Mouse (Mus musculus): ENCODE results near the gene Ccdc136.

Ccdc136 gene

DNA sequence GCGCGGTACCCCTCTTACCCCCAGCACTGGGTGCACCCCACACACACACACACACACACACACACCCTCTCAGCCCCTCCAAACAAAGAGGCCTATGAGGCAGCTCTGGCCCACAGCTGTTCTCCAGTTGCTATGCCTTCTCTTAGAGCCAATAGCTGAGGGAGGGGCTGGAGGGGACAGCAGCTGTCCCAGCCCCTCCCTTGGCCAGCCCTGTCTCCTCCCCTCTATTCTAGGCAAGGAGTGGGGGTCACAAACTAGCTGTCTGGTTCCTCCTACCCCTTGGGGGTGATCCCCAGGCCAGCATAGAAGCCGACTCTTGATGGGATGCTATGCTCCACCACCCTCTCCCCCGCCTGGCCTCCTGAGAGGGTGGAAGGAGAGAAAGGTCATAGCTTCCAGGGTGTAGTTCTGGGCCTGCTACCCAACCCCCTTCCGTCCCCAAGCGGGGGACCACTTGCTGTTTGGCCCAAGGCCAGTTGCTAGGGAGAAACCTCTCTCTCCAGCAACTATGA, 39.9 kb downstream of the Ccdc136 start:
- peak; percentile 53 for DNase-seq (ENCODE audit: extremely low spot score, low spot score)

DNA sequence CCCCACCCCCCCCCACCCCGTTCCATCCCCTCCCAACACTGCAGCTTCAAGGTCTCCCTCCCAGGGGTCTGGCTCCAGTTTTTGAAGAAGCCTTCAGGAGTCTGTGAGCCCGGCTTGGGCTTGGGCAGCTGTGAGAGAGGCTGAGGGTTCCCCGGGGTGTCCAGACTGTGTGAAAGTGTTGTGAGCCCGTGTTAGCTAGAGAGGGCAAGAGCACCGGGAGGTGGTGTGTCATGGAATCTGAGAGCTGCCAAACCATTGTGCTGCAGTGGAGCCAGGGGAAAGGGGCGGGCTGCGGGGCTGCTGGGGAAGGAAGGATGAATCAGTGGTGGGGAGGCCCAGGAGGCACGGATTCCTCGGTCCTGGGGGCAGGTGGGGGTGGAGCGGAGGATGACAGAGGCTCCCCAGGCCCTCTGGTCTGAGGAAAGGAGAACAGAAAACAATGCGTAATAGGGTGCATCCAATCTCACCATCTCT, 40.4 kb downstream of the Ccdc136 start:
- DNase-seq (ENCODE audit: extremely low spot score, low spot score): no peak

DNA sequence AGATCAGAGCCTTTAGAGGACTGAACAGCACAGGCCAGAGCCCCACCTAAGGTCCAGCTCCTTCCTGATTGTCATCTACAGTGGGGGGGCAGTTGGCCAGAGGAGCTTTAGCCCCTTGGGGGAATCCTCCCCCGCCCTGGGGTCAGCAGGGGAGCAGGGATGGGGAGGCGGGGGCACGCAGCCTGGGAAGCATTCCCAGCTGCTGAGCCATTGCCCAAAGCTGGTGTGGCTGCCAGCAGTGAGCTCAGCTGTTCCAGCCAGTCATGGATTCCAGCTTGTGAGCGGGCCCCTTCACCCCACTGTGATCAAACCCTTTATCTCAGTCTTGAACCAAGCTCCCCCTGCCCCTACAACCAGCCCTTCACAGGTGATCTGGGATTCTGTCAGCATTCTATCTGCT, 43.1 kb downstream of the Ccdc136 start:
- no peak for DNase-seq (ENCODE audit: extremely low spot score, low spot score)

DNA sequence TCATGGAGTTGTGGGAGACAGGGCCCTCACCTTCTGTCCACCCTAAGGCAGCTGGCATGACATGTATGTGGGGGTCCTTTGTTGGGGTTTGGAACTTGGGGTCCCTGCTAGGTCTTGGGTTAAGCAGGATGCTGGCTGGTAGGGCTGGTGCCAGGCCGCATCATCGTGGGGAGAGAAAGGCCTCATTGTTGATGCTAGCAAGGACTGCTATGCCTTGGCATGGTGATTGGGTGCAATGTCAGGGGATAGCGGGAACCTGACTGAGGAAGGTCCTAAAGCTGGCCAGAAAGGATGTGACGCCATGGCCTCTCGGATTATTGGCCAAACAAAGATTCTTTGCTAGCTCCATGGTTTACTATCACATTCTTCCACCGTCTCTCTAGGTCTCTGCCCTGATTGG, 43.7 kb downstream of the Ccdc136 start:
- DNase-seq (ENCODE audit: extremely low spot score, low spot score): no peak

- peak; percentile 49 for DNase-seq (ENCODE audit: extremely low spot score, low spot score)
Measured at GRCm38 (mm10) chr6:29444773-29445172, 48.7 kb downstream of the Ccdc136 start.

GRCm38 (mm10) chr6:29445354-29445753, 49.2 kb downstream of the Ccdc136 start:
- no peak for DNase-seq (ENCODE audit: extremely low spot score, low spot score)

GRCm38 (mm10) chr6:29449858-29450257, 53.7 kb downstream of the Ccdc136 start:
- DNase-seq (ENCODE audit: extremely low spot score, low spot score): no peak

- DNase-seq (ENCODE audit: extremely low spot score, low spot score): no peak
Measured at GRCm38 (mm10) chr6:29450667-29451066, 54.6 kb downstream of the Ccdc136 start.

DNA sequence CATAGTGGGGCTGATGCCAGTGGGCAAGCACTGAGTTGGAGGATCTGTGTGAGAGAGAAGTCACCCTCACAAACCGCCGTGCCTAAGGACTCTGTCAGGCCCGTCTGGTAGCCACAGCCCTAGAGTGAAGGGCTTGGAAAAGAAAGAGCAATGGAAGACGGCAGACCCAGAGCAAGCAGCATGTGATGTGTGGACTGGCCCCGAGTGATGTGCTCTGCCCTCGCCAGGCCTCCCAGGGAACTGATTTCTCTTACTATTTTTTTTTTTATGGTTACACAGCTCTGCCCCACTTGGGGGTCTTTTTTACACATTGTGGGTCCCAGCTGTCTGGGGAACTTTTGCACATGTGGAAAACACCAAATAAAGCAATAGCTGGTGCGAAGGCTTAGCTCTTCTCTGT, 65.4 kb downstream of the Ccdc136 start:
- DNase-seq (ENCODE audit: extremely low spot score, low spot score): no peak

- DNase-seq (ENCODE audit: extremely low spot score, low spot score): no peak
Measured at GRCm38 (mm10) chr6:29463388-29463787, 67.3 kb downstream of the Ccdc136 start.

- DNase-seq (ENCODE audit: extremely low spot score, low spot score): peak; percentile 94
Measured at GRCm38 (mm10) chr6:29467583-29468354, 71.7 kb downstream of the Ccdc136 start, which contains the start of gene Atp6v1f. Atp6v1f (plus strand) TSS chr6:29467718.

- no peak for DNase-seq (ENCODE audit: extremely low spot score, low spot score)
Measured at GRCm38 (mm10) chr6:29468851-29469250, 72.7 kb downstream of the Ccdc136 start.

DNA sequence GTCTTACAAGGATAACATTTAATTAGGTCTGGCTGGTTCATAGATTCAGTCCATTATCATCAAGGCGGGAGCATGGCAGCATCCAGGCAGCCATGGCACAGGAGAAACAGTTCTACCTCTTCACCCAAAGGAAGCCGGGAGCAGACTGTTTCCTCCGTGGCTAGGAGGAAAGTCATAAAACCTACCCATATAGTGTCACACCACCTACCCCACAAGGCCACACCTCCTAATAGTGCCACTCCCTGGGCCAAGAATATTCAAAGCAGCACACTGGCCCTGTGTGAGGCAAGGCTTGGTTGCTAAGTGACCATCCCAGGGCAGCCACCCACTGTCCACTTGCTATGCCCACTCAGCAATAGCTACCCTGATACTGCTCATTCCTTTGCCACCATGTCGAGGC, 75.0 kb downstream of the Ccdc136 start, which contains the start of gene Atp6v1fnb:
Atp6v1fnb (plus strand) TSS at position 301 of the 400 bp plus-strand sequence.
- DNase-seq (ENCODE audit: extremely low spot score, low spot score): no peak

GRCm38 (mm10) chr6:29473941-29474691, 78.0 kb downstream of the Ccdc136 start:
- DNase-seq (ENCODE audit: extremely low spot score, low spot score): peak; percentile 75

- DNase-seq (ENCODE audit: extremely low spot score, low spot score): no peak
Measured at GRCm38 (mm10) chr6:29474736-29475135, 78.6 kb downstream of the Ccdc136 start.
